ENCODE assay signal across 10 mouse cellular contexts in the genomic region with DNA sequence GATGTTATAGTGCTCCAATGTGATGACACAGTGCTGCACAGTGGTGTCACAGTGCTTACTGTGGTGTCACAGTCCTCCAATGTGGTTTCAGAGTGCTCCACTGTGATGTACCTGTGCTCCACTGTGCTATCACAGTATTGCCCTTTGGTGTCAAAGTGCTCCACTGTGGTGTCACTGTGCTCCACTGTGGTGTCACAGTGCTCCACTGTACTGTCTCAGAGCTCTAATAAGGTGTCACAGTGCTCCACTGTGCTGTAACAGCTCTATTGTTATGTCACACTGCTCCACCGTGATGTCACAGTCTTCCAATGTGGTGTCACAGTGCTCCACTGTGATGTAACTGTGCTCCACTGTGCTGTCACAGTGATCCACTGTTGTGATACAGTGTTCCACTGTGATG.
DNase-seq lines count a peak whose midpoint lies in the region; ATAC-seq and TF ChIP-seq lines count a peak whose summit lies in the region.
"Had no signal": no experiment of that assay in that cellular context is flagged by ENCODE, and none has a peak within 500 bp of the region (broad histone marks: within the 10 kb centered on the region; RNA-seq: fewer than 3 reads in every experiment).

No protein-coding gene starts in this region.

- no peaks in the 10 kb centered on the region for H3K27me3 ChIP-seq in lung, embryonic 14.5 days (ENCODE audit: insufficient read depth, low read length)

- no peaks in the 10 kb centered on the region for H3K4me1 ChIP-seq in lung, embryonic 14.5 days (ENCODE audit: insufficient read depth)

- H3K9me3 ChIP-seq in lung, embryonic 14.5 days (ENCODE audit: low read depth, low read length), result peaks cover 26% of the 10 kb centered on the region; the same call in 1 of the 2 replicates

- TF ChIP-seq CTCF in lung, embryonic 14.5 days (IDR thresholded peaks at IDR 0.05; ENCODE audit: low read depth), result no peak

- DNase-seq in cerebellum, postnatal 36 days, result no peak
- DNase-seq in lung, embryonic 14.5 days, result no peak
- DNase-seq in lung, adult 18-20 months, result no peak
- DNase-seq in liver, result peak; percentile 1
- no peak for DNase-seq in layer of hippocampus, postnatal 36 days
- no peak for DNase-seq in embryo, embryonic 11 days
- DNase-seq: cerebellum, adult 11-12 months; layer of hippocampus, adult 9-11 months had no signal

- 93% methylated on average over 1 of the region's 1 CpGs for WGBS in lung, embryonic 14.5 days

- peak; percentile 76; the same call in 1 of the 2 replicates for ATAC-seq in cerebellum, adult (ENCODE audit: insufficient number of reproducible peaks, low FRiP score, low TSS enrichment)
- ATAC-seq in lung, embryonic 14.5 days (ENCODE audit: insufficient read depth), result peak; percentile 62; the same call in 1 of the 2 replicates
- ATAC-seq in monocyte, adult 5-6 weeks (replicated peaks; ENCODE audit: insufficient number of reproducible peaks, low FRiP score, low TSS enrichment, poor library complexity, severe bottlenecking), result peak; percentile 48; the same call in 1 of the 2 replicates

- no peak overlapping the region for H3K4me3 ChIP-seq in lung, embryonic 14.5 days (ENCODE audit: low read depth, low read length)

- no peak overlapping the region for H3K4me2 ChIP-seq in lung, embryonic 14.5 days

- no peak overlapping the region for H3K9ac ChIP-seq in lung, embryonic 14.5 days

- H3K36me3 ChIP-seq in lung, embryonic 14.5 days (ENCODE audit: insufficient read depth), result no peaks in the 10 kb centered on the region

- no peak overlapping the region for H3K27ac ChIP-seq in lung, embryonic 14.5 days (ENCODE audit: low read depth)
